Mouse (Mus musculus): ENCODE results near the gene Gm8082.
"Not testable (repeated sequence)": the region's sequence is repeated elsewhere in the genome, so short reads cannot be mapped to it uniquely, and the experiment has no call there.

The Gm8082 gene

DNA sequence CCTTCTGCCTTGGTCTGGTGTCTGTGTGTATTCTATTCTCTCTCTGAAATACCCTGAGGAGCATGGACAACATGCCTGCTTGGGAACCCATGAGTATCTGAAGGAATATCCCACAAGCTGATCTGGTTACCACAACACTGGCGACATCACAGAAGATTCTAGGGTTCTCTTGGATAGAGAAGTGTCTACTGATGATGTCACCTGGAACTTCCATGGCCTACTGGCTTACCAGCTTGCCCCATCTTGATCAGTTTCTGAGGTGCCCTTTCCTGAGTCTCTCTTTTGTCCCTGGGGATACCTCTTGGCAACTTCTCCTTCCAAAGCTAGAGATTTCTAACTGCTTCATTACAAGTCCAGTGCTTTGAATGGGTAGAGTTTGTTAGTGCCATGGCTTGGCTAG lies at the start of gene Gm8082:
Gene Gm8082 (minus strand): TSS at position 101 of the 400 bp plus-strand sequence.
- CTCF ChIA-PET, POLR2A ChIA-PET: not testable (repeated sequence)

DNA sequence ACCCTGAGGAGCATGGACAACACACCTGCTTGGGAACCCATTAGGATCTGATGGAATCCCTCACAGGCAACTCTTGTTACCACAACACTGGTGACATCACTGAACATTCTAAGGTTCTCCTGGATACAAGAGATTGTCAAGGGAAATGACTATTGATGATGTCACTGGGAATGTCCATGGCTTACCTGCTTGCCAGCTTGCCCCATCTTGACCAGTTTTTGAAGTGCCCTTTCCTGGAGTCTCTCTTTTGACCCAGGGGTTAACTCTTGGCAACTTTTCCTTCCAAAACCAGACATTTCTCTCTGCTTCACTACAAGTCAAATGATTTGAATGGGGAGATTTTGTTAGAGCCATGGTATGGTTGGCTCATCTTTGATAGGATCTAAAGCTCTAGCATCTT lies 22.1 kb upstream of the Gm8082 start, which contains the start of gene Gm10376:
Gene Gm10376 (minus strand): TSS at position 101 of the 400 bp plus-strand sequence.
- CTCF ChIA-PET, POLR2A ChIA-PET: not testable (repeated sequence)
